Mouse (Mus musculus): ENCODE results near the gene Tm9sf4.

Tm9sf4 gene
- long read RNA-seq, experiment 1, transcript Tm9sf4-201 (18 exons, 3,896 nt) = major isoform, 12 of 40 reads
- long read RNA-seq, experiment 1, partial matches to known transcripts = 15 of 40 reads
- long read RNA-seq, experiment 1, other reads (novel, unspliced or antisense) = 12 of 40 reads
- long read RNA-seq, experiment 2, transcript Tm9sf4-201 (18 exons, 3,896 nt) = major isoform, 14 of 33 reads
- long read RNA-seq, experiment 2, partial matches to known transcripts = 6 of 33 reads
- long read RNA-seq, experiment 2, other reads (novel, unspliced or antisense) = 13 of 33 reads

GRCm38 (mm10) chr2:153160844-153161683, at the start of gene Tm9sf4:
Gene Tm9sf4 (plus strand): TSS chr2:153161303.
- intact Hi-C loops (cut with DNase I) = loop anchor here (5.0 to 10.0 kb wide), 2 partner anchors 81 to 254 kb away; partner anchors contain the start of genes Plagl2 and Pofut1

GRCm38 (mm10) chr2:153115679-153116081, 45.4 kb upstream of the Tm9sf4 start:
- intact Hi-C loops (cut with DNase I) = no loop called here

GRCm38 (mm10) chr2:153117051-153117486, 44.0 kb upstream of the Tm9sf4 start:
- intact Hi-C loops (cut with DNase I) = no loop called here

GRCm38 (mm10) chr2:153119488-153119887, 41.6 kb upstream of the Tm9sf4 start:
- intact Hi-C loops (cut with DNase I) = no loop called here

- intact Hi-C loops (cut with DNase I) = no loop called here
These were observed 41.0 kb upstream of the Tm9sf4 start for GRCm38 (mm10) chr2:153120126-153120525.

- intact Hi-C loops (cut with DNase I) = no loop called here
These were observed 39.1 kb upstream of the Tm9sf4 start for GRCm38 (mm10) chr2:153121821-153122615.

GRCm38 (mm10) chr2:153122701-153123100, 38.4 kb upstream of the Tm9sf4 start:
- intact Hi-C loops (cut with DNase I) = no loop called here

- intact Hi-C loops (cut with DNase I) = no loop called here
These were observed 35.2 kb upstream of the Tm9sf4 start for GRCm38 (mm10) chr2:153125875-153126274.

GRCm38 (mm10) chr2:153131019-153131418, 30.1 kb upstream of the Tm9sf4 start:
- intact Hi-C loops (cut with DNase I) = no loop called here

- intact Hi-C loops (cut with DNase I) = no loop called here
These were observed 26.9 kb upstream of the Tm9sf4 start for GRCm38 (mm10) chr2:153134237-153134636.

- intact Hi-C loops (cut with DNase I) = loop anchor here (5.0 kb wide), 1 partner anchor 224 kb away; the partner anchor contains the start of gene Mylk2
These were observed 24.9 kb upstream of the Tm9sf4 start for GRCm38 (mm10) chr2:153136211-153136610.

GRCm38 (mm10) chr2:153139158-153139557, 21.9 kb upstream of the Tm9sf4 start:
- intact Hi-C loops (cut with DNase I) = loop anchor here (5.0 kb wide), 1 partner anchor 227 kb away; the partner anchor contains the start of gene Mylk2

- intact Hi-C loops (cut with DNase I) = loop anchor here (5.0 to 10.0 kb wide), 4 partner anchors 58 to 325 kb away; partner anchors contain the start of gene Mylk2
These were observed 21.0 kb upstream of the Tm9sf4 start for GRCm38 (mm10) chr2:153139996-153140613.

GRCm38 (mm10) chr2:153142620-153143199, 18.4 kb upstream of the Tm9sf4 start:
- intact Hi-C loops (cut with DNase I) = loop anchor here (5.0 to 10.0 kb wide), 3 partner anchors 60 to 322 kb away; no protein-coding TSS in a partner anchor

- intact Hi-C loops (cut with DNase I) = loop anchor here (5.0 to 10.0 kb wide), 2 partner anchors 319 to 442 kb away; no protein-coding TSS in a partner anchor
These were observed 15.8 kb upstream of the Tm9sf4 start for GRCm38 (mm10) chr2:153145346-153145745.

GRCm38 (mm10) chr2:153147236-153147635, 13.9 kb upstream of the Tm9sf4 start:
- intact Hi-C loops (cut with DNase I) = loop anchor here (5.0 to 10.0 kb wide), 2 partner anchors 318 to 440 kb away; no protein-coding TSS in a partner anchor

GRCm38 (mm10) chr2:153147715-153148114, 13.4 kb upstream of the Tm9sf4 start:
- intact Hi-C loops (cut with DNase I) = loop anchor here (5.0 to 10.0 kb wide), 2 partner anchors 317 to 440 kb away; no protein-coding TSS in a partner anchor

- intact Hi-C loops (cut with DNase I) = loop anchor here (5.0 to 10.0 kb wide), 2 partner anchors 315 to 438 kb away; no protein-coding TSS in a partner anchor
These were observed 11.4 kb upstream of the Tm9sf4 start for GRCm38 (mm10) chr2:153149742-153150141.

GRCm38 (mm10) chr2:153151026-153151425, 10.1 kb upstream of the Tm9sf4 start:
- intact Hi-C loops (cut with DNase I) = no loop called here
